Mouse (Mus musculus) left cerebral cortex, adult 11 months (tissue): ENCODE measurements at regions not wholly inside any gene's neighbourhood (a gene's known extent, or its start where the extent isn't known, plus 50 kb on each side); places are given as distances from the start of the nearest gene placed in this dataset.

Source experiments
- DNase-seq: peaks from one replicate; pipeline ENCODE4 v3.0.0; 2022; ENCODE audit warnings: low spot score

DNA sequence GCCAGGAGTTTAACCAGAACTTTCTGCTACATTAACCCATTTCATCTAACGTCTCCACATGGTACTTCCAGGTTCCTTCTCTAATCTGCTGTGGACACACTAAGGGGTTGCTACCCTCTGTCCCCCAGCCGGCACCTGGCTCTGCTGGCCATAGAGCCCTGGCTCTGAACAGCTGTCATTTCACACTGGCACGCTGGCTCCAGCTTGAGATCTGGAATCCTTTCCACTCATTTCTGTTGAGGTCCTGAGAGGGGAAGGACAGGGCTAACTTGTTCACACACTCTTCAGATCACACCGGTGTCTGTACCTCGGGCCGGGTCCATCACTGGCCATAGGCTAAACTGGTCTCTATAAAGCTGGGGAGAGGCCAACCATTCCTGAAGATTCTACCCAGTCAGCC is 226.6 kb upstream of the Zfp637 start:
- no peak for DNase-seq

DNA sequence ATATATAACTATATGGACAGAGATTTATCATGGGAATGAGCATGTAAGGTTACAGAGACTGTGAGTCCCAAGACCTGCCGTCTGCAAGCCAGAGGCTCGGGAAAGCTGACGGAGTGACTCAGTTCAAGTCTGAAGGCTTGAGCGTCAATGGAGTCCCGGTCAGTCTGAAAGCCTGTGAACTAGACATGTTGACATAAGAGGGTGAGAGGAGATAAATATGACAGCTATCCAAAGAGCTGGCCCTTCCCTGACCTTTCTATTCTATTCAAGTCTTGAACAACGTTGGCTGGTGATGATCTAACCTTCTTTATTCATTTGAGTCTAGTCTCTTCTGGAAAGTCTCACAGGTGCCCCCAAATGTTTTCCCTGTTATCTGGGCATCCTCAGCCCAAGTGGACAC is 223.8 kb upstream of the Zfp637 start:
- no peak for DNase-seq

DNA sequence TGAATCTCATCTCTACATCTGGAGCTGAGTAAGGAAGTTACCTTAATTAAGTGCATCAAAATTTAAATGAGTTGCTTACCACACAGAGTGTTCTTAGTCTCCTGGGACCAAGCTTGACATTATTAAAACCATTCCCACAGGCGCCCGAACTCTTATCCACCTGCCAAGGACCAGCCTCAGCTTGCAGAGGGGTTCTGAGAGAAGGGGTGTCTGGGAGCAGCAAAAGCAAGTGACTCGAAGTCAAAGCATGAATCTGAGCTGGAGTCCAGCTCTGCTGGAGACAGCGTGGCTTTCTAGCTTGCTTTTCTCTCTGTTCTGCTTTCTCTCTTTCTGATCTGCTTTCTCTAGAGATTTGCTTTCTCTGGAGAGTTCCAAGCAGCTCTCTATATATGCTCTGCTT is 223.0 kb upstream of the Zfp637 start:
- no peak for DNase-seq

DNA sequence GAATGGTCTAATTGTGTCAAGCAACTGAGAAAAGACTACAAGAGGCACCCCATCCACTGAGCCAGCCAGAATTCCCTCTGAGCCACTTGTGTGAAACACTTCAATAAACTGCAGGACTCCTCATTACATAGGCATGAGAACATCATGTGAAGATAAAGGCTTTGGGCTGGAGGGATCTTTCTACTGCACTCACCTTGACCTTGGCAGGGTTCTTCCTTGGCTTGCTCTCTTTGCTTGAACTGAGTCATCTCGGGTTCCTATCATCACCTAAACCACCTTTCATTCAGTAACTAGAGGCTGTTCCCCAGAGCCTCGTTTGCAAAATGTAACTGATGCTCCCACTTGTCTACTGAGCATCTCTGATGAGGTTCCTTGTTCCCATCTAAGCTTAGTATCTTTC is 221.4 kb upstream of the Zfp637 start:
- no peak for DNase-seq

DNA sequence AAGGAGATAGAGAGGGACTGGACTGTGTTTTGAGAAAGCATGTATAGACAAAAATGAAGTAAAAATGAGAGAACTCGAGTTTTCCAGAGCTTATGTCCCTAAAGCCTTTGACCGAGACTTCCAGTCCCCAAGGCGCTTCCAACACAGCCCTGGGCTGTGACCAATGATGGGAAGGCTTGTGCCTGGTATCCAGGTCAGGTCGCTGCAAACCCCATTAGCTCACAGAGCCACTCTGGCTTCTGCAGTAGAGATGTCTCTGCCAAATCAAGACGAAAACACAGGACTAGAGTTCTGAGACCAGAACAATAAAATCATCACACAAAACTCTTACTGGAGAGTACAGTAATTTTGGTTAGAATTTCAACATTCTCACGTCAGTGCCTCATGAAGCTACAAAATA is 218.5 kb upstream of the Zfp637 start:
- no peak for DNase-seq

DNA sequence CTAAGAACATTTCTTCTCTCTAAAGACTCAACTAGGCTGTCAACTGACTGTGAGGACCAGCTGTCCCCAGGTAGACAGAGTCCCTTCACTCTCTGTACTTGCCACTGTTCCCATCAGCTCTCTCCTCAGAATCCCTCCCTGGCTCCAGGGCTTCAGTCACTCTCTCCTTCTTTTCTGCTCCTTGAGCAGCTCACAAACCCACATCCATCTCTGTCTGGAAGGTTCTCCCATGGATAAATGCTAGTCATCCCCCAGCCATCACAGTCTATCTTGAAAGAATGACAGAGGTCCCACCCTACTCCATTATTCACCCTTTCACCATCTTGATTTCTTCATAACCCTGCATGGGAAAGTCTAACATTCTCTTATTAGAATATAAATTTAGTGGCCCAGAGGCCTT is 218.0 kb upstream of the Zfp637 start:
- DNase-seq: no peak

DNA sequence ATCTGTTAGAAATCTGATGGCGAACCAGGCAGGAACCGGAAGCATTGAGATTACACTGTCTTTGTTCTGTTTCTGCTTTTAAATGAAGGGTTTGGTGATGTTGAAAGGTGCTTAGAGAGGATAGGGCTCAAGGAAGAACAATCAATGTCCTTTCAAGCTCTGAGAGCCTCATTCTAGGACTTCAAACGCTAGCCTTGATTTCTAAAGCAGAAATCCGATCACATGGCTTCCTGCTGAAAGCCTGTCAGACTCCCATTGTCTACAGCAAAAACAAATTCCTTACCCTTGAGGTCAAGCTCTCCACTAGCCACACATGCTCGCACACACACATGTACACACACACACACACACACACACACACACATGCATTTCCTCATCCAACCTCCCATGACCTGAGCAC is 215.3 kb upstream of the Zfp637 start:
- no peak for DNase-seq

DNA sequence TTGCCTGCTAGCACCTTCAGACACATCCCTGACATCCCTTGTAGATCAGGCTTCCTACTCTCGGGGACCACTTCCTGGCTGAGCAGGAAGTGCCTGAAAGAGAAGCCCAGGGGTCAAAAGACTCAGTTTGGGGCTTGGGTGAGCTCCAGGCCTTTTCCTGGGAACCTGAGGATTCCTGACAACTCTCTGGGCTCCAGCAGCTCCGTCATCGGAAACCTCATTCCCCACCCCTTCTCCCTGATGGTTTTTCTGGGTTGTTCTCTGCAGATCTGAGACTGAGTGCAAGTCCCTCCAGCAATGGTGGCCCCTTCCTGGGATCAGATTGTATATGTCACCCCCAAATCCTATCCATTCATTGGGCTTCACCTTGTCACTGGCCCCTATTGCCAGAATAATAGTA is 213.5 kb upstream of the Zfp637 start:
- DNase-seq: no peak

DNA sequence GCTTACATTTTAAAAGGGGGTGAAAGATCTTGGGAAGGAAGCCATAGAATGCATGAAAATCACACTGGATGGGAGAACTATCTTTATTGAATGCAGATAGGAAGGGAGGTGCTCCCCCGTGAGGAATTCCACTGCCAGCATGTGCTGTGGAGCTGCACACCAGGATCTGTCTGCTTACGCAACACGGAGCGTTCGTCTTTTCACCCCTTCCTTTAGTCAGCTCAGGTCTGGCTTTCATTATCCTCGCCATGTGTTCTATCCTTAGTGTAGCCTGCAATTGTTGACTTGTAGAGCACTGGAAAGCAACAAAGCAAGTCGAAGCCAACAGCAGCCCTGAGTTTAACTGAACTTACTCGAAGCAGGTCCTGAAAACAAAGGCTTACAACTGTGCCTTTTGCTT is 194.4 kb upstream of the Zfp637 start:
- no peak for DNase-seq

DNA sequence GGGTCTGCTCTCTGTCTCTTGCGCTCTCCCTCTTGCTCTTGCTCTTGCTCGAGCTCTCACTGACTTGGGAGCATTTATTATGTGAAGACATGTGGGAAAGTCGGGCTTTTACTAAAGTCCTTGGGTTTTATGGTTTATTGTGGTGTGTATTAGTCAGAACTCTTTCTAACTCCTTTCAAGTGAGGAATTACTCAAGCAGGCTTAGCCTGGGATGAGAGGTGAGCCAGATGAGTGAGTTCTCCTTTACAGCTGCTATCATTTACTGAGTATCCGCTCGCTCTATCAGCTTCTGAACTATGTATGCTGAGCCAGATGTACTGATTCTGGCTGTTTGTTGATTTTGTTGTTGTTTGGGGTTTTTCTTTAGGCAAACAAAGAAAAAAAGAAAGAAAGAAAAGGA is 190.4 kb upstream of the Zfp637 start:
- DNase-seq: no peak

DNA sequence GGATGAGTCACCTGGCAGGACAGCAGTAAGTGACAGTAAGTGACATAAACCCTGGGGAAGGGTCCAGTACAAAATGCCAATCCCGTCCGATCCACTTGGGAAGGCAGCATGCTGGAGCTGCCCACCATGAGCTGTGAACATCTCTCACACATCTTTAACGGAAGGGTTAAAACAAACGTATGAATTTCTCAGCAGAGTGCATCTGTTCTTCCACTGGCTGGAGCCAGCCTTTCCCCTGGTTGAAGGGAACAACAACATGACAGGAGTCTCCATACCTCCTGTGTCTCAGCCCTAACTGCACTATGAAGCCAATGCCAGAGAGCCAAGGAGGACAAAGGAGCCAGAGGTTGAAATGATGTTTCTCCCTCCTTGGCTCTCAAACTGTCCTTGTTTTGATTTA is 189.4 kb upstream of the Zfp637 start:
- DNase-seq: no peak

DNA sequence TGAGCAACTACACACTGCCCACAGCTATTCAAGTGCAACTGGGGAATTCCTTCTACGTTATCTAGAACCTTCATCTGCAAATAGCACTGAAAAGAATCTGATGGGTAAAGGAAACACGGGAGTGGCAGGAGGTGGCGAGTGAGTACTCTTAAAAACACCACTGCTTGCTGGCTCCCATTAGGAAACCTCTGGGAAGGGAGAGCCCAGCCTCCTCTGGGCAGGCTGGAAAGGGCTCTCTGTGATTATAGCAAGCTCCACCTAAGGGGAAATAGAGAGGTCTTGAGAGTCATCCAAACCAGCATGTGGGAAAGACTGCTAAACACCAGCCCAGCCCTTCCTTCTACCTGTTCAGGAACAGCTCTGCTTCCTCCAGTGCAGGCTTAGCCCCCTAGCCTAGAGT is 189.0 kb upstream of the Zfp637 start:
- DNase-seq: no peak

DNA sequence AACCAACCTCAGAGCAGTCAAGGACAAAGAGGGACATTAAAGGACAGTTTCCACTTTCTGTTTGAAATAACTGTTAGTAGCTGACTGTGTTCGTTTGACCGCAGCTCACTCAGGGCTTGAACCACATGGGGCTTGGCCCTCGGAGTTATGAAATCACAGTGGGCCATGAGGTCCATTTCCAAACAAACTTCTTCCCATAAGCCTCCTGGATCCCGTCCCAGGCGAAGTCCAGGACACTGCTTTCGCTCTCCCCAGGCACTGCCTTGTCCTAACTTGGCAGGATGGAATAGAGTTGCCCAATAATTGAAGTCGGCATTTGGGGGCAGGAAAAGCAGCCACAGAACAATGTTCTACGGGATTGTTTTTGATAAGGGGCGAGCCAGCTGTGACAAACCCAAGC is 188.1 kb upstream of the Zfp637 start:
- no peak for DNase-seq

DNA sequence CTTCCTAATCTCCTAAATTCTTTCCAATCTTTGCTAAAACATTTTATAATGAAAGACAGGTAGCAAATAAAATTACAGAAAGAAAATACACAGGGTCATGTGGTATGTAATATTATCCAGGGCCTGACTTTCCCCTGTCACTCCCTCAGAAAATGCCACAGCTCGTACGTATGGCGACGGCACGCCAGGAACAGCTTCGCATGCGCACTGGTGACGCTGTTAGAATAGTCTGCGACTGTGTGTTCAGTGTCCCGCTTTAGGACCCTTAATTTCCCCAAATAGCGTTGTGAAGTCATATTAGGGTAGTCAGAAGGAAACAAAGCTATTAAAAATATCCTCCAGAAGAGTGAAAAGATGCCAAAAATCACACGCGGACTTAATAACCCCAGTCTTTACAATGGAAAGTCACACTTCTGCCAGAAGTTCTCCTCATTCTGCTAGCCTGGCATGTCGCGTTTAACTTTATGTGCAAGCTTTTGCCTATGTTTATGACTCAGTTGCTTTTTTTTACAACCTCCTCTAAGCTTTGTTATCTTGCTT is 187.0 kb upstream of the Zfp637 start:
- no peak for DNase-seq

DNA sequence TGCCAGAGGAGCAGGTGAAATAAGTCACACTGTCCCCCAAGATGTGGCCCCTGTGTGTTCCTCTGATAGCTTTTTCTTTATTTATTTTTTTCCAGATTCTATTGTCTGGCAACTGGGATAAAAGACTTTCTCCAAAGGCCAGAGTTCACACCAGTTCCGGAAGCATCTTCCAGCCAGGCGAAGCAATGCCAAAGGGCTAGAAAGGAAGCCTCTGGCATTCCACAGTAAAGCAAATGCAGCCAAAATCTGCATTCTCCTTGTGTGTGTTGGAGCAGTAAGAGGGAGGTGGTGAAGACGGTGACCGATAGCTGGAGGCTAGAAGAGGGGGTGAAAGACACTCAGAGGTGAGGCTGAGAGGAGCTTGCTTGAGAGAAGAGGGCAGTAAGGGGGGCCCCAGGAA is 185.0 kb upstream of the Zfp637 start:
- no peak for DNase-seq

DNA sequence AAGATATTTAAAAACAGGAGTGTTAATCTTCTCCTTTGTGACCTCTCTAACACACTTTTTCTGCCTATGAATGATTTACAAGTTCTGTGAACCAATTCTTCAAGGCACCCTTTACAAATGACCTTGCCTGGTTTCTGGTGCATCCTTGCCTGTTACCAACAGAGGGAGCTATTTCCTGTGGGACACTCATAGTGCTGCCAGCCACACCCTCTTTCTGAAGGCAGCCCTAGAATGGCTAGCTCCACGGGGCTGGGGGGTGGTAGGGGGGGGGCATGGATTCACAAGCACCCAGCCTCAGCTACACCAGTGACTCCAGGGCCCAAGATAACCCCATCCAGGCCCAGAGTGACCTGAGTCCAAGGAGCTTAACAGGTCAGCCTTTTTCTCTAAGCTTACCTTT is 180.4 kb upstream of the Zfp637 start:
- DNase-seq: no peak

DNA sequence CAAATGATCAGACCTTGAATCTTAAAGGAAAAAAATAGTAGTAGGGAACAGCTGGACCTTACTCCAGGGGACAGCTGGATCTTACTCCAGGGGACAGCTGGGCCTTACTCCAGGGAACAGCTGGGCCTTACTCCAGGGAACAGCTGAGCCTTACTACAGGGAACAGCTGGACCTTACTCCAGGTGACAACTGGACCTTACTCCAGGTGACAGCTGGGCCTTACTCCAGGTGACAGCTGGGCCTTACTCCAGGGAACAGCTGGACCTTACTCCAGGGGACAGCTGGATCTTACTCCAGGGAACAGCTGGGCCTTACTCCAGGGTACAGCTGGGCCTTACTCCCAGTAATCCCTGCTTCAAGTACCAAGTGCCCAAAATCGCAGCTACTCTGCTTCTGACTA is 178.3 kb upstream of the Zfp637 start:
- no peak for DNase-seq

DNA sequence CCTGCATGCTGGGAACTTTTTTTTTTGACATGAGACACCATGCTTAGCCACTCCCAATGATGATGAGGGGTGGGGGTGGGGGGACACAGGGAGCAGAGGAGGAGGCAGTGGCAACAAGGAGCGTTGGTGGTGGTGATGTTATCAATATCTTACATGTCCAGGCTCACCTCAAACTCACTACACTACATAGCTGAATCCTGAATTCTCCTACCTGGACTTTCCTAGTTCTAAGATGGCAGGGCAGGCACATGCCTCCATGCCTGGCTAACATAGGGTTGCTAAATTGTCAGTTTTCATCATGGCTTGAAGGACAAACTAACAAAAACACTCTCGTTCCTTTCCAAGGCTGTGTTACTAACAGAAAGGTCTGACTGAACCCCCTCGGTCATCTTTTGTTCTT is 170.6 kb upstream of the Zfp637 start:
- DNase-seq: no peak

DNA sequence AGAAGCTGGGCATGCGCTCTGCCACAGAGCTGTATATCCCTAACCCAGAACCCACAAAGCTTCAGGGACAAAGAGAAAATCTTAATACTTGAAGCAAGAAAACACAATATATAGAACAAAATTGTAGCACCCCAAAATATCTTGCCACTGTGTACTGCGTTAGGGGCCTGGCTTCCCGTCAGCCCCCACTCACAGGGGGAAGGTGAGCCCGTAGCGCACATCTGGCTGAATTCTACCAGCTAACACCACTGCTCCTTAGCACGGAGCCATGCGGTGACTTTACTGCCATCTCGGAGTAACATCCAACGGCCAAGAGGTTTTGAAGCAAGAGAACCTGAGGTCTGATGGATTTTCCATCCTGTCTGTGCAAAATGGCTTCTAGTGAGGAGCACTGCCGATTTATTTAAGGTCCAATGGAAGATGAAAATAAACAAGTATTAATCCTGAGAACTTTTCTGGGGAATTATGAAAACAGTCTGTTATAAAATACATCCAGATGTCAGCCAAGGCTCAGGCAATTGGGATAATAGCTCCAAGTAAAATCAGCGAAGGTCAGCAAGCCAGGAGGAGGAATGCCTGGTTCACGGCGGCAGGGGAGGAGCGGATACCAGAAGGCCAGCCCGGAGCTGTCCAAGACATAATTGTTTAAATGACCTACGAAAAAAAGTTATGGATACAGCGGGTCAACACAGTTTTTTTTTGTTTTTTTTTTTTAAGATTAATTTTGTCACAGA is 170.0 kb upstream of the Zfp637 start:
- DNase-seq: no peak

DNA sequence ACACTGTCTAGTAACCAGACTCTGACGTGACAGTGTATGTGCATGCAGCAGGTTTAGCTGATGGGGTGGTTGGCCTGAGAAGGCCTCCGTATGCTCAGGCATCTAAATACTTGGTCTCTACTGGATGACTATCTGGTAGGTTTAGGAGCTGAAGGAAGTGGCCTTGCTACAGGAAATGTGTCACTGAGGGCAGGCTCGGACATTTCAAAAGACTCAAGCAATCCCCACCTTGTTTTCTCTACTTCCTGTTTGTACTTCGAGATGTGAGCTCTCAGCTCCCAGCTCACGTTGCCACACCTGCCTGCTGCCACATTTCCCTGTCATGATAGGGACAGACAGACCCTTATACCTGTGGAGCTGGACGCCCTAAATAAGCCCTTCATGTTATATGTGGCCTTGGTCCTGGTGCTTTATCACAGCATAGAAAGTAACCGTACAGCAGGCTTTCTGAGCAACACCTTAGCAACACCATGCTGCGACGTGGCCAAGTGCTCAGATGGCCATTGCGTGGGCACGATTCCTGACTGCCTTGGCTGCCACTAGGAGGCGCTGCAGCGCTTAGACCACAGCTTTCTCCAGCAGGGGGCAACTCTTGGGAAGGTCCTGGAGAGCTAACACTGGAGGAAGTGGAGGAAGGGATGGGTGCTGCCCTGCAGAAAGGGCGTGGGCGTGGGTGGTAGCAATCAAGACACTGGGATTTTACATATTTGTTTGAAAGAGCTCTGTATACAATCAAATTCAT is 165.8 kb upstream of the Zfp637 start:
- no peak for DNase-seq

DNA sequence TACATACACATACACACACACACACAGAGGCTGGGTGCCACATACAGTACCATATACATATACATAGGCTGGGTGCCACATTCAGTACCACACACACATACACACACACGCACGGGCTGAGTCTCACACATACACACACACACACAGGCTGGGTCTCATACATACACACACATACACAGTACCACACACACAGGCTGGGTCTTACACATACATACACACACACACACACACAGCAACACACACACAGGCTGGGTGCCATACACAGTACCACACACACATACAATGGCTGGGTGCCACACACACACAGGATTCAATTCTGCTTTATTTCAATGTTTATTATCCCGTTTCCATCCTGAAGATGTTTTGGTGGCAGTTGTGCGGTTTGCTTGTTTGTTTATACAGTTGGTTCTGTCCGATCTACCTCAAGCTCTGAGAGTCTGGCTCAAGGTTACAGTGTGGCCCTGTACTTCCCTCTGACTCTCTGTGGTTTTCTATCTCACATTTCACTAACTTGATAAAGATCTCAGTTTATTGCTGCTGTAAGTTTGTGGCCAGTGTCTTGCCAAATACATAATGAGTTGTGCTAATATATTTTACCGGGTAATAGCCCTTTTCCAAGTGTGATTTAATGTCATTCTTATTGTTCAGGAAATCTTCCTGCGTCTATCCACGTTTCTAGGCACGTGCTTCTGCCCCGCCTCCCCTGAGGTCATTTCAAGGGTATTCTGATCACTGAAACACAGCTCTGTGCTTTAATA is 164.7 kb upstream of the Zfp637 start:
- DNase-seq: no peak

DNA sequence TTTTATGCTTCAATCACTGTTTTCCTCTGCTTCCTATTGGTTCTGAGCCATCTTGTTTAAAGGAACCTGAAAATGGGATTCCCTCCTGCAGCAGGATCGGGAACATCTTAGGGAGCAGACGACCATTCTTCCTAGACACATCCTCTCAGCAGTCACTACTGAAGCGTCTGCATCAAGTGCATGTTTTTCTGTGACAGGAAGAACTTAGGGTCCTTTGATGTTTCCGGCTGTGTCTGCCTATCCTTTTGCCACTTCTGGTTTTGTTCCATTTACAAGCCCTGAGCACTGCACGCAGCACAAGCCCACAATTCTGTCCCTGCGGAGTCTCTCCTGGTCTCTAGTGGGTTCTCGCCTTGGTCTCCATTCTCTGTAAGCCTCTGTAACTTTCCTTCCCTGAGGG is 163.9 kb upstream of the Zfp637 start:
- DNase-seq: no peak

DNA sequence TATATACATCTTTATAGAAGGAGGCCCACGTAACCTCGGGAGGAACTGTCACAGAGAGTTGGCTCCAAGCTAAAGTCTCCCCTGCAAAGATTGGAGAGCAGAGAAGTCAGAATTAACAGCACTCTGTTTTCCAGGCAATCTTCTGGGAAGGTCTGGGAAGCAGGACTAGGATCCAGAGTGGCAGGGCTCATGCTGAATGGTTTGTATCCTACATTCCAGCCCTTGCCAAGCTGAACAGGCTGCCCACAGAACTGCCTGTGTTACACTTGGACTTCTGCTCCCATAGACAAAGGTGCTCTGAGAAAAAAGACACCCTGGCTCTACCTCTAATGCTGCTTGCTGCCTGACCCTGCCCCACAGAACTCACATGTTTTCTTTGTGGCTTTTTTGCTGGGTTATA is 163.2 kb upstream of the Zfp637 start:
- no peak for DNase-seq
